Mouse (Mus musculus) 416B (cell line): ENCODE data around the gene Timmdc1.

ENCODE experiments used
- DNase-seq: peaks from one replicate; pipeline ENCODE4 v3.0.0; 2011; ENCODE audit warnings: low read depth

Timmdc1 gene

DNA sequence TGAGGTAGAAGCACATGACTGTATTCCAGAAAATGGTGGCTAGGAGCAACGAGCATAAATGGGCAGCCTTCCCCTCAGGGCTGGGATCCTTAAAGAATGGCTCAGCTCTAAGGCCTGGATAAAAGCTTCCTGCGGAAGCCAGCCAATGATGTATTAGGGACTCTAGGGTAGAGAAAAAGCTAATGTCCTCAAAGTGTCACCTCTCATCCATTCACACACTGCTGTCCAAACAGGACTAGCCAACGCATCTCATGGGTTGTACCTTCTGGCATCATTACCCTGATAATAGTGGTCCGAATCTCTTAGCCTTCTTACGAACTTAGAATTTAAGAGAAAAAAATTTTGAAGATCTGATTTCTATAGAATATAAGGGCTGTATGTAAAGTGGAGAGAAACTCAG, 59.2 kb downstream of the Timmdc1 start:
- no peak for DNase-seq

- DNase-seq = no peak
Measured at GRCm38 (mm10) chr16:38462161-38462560, 60.3 kb downstream of the Timmdc1 start.

DNA sequence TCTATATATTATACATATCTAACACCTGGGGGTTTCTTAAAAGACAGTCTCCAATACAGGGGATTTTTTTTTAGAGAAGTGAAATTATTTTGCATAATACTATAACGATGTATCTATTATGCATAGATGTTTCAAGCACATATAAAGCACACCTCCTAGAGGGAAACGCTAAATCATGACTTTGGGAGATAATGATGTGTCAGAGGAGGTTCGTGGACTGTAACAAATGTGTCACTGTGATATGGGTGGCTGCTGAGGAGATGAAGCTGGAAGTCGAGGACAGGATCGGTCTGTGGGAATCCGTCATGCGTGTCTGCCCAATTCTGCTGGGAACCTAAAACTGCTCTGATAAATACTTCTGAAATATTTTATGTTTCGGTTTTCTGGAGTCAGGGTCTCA, 60.7 kb downstream of the Timmdc1 start:
- DNase-seq = no peak

DNA sequence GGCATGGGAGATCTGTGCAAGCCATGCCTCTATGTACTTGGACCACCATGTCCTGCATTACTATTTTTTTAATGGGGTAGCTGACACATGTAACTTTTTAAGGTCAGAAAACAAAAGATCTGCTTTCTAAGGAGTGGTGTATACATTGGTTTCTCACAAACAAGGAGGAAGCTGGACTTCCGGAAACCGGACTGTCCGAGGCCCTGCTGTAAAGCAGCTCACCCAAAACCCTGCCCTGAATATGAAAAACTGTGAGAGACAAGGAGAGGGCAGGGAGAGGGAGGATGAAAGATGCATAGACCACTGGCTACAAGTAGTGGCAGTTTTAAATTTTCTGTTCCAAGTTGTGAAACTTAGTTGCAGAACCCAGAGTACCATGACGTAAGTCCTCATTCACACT, 62.5 kb downstream of the Timmdc1 start:
- DNase-seq = no peak

DNA sequence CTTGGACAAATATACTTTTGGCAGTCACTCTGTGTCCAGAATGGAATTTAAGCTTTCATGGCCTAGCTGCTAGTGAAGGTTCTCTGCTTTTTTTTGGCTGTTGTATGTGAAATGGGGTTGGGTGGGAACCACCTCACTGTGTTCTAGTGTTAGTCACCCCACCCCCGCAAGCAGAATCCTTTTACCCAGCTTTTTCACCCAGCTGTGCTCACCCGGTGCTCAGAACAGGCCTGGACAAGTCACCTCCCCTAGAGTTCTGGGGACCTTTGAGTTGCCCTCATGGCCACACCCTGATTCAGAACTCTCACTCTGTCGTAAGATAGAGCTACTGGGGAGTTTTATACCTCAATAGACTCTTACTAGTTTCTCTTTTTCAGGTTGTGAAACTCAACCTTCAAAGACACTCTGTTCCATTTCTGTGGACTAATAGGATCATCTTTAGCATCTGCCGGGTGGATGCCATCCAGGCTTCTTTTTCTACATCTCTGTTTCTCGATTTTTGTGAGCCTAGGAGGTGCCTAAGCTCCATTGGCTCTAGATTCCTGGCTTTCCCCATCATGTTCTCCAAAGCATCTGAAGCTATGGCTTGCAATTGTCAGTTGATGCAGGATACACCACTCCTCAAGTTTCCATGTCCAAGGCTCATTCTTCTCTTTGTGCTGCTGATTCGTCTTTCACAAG, 63.7 kb downstream of the Timmdc1 start:
- DNase-seq = peak; percentile 34

- peak; percentile 72 for DNase-seq
Measured at GRCm38 (mm10) chr16:38456812-38457567, 65.5 kb downstream of the Timmdc1 start.

DNA sequence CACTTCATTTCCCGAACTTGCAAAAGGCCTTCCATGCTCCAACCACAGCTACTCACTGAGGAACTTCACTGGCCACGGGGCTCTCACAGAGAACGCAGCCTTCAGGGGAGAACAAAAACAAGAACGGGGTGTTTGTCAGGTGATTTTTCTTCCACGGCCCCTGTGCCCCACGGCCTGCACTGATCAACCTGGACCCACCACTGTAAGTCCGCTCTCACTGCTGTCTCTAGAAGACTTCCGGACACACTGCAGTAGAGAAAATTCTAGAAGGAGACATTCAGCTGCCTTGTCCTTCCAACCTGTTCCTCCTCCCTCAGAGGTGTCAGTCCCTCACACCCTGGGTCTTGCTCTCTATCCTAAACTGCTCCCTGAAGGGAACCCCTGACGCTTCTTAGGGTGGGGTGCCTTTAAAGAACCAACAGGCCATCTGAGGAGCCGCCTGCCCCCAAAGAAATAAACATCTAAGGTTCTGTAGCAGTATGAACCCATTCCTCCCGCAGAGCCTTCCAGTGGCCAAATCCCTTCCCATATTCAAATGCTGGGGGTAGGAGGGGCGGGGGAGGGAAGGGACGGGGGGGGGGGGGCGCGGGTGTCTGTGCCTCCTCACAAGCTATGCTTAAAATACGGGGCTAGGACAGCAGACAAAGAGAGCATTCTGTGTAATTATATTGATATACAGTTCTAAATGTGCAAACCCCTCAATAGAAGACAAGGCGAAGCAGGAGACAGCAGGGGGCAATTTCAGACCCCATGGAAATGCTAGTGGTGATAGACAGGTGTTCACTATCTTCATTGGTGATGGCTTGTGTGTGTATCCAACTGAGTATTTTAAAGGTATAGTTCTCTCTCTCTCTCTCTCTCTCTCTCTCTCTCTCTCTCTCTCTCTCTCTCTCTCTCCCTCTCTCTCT, 66.7 kb downstream of the Timmdc1 start, which contains the start of gene Cd80:
TSS of gene Cd80 (plus strand) at position 51 of the 908 bp plus-strand sequence.
- no peak for DNase-seq

DNA sequence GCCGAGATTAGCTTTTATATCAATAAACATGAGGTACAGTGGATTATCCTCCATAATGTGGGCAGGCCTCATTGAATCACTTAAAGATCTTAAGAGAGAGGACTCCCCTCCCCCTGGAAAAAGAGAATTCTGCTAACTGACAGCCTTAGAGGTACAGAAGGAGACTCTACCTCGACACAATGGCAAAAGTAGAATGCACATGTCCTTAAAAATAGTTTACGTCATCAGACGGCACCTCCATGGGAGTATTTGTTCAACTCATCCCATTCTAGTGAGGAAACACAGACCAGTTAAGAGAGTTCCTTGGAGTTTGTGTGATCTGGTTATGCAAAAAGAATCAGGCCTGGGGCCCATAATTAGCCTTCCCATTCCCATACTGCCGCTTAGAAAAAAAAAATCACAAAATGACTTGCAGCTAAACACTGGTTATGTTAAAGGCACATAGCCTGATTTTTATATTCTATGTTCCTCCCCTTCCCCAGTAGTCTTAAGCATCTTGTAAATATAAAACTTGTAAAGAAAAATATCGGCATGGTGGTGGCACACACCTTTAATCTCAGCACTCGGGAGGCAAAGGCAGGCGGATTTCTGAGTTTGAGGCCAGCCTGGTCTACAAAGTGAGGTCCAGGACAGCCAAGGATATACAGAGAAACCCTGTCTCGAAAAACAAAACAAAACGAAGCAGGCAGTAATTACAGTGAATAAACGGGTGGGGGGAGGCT, 67.8 kb downstream of the Timmdc1 start:
- no peak for DNase-seq

DNA sequence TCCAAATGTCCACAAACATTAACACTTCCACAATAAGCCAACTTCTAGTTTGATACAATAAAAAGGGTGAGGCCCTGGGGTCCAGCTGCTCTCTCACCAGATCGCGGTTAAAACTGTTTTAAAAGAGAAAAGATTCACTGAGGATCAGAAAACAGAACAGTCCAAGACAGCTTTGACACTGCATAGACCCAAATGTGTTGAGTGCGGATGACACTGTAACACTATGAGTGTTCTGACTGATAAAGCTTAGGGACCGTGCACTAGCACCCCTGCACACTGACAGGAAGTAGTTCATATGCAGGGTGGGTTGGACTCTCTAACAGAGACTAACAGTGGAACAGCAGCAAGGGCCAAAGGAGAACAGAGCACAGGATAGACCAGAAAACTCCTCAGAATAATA, 68.5 kb downstream of the Timmdc1 start:
- DNase-seq = no peak

GRCm38 (mm10) chr16:38453203-38453553, 69.3 kb downstream of the Timmdc1 start:
- DNase-seq = no peak

- DNase-seq = peak; percentile 88
Measured at GRCm38 (mm10) chr16:38452442-38453202, 69.8 kb downstream of the Timmdc1 start, which contains the start of gene Adprh. TSS of gene Adprh (minus strand) at chr16:38452703.

DNA sequence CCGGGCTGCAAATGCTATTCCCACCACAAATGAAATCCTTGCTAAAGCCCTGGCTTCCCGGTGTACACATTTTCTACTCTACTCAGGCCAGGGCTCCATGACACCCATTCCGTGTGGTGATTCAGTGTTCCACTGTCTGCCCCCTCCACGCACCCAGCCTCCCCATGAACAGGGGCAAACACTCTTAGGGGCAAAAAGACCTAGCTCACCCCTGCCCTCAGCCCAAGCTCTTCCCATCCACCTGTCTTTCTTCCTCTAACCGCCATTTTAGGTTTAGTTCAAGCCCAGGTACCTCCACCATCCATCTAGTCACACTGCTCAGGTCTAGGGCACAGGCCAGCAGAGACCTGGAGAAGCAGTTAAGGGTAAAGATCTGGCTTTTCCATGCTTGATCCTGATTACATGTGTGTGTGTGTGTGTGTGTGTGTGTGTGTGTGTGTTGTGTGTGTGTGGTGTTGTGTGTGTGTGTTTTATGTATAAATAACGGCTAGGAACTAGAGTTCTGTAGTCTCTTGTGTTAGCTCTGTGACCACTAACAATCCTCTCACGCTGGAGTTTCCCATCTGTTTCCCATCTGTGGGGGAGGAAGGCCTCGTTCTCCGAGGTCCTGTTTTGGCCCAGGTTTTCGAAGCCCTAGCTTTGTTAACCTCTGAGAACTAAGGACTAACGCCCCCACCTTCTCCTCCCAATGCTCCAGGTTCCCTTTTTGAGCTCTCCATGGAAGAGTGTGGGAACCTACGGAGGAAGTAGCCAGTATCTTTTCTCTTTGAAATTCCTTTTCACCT, 70.8 kb downstream of the Timmdc1 start:
- peak; percentile 17 for DNase-seq

GRCm38 (mm10) chr16:38450707-38451106, 71.8 kb downstream of the Timmdc1 start:
- DNase-seq = no peak

GRCm38 (mm10) chr16:38448458-38448857, 74.0 kb downstream of the Timmdc1 start:
- DNase-seq = no peak
